Mouse (Mus musculus): ENCODE results near the gene Vmn1r219. TPM values are rescaled to one million over a fixed set of nuclear protein-coding genes. Genes with fewer than 3 reads are reported as not detected.

Gene Vmn1r219
- not detected in 4 replicates for total RNA-seq (2023; ENCODE audit: inconsistent age)

DNA sequence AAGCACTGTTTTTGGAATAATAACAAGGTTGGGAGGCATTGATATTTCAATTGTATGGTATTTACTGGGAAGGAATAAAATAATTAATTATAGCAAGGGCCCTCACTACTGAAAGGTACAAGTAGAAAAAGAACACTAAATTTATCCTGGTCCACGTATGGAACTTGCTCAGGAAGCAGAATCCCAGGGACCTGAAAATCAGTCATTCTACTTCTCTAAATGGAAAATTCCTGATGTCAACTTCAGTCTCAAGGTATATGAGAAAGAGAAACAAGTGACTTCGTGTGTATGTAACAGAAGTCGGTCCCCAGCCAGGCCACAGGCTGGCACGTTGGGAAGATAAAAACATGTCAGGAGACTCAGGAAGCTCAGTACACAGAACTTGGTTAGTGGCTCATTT lies at the start of gene Vmn1r219:
Gene Vmn1r219, plus strand, starts transcription at position 301 of the 400 bp plus-strand sequence.

DNA sequence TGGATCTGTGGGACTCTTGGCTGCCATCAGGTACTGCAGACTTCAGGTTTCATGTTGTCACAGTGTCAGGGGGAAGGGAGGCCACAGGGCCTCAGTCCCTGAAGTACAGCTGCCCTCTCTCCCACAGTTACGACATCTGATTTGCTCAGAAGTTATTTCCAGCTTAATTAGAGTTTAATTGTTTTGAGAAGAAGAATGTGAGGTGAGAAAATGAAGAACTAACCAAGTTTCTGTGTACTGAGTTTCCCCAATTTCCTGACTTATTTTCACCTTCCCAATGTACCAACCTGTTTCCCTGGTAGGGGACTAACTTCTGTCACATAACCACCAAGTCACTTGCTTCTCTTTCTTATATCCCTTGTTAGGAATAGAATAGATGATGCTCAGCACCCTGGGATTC lies 41.0 kb upstream of the Vmn1r219 start, which contains the start of gene Vmn1r217:
Gene Vmn1r217, minus strand, starts transcription at position 101 of the 400 bp plus-strand sequence.

DNA sequence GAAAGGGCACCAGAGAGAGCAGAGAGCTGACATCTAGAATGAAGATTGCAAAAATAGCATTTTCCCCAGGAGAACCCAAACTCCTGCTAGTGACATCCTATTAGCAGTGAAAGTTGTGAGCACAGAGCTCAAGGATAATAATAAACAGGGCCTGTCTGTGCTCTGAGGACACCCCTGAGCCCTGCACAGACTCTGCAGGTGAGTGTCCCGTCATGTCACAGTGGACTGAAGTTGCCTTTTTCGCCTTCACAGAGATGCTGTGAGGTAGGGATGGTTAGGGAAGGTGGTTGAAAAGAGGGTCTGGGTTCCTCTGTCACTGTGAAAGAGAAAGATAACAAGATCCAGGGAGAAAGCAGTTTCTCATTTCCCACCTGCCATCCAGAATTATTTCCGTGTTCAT lies 26.0 kb upstream of the Vmn1r219 start, which contains the start of gene Vmn1r218:
Gene Vmn1r218, plus strand, starts transcription at position 57 of the 400 bp plus-strand sequence.

DNA sequence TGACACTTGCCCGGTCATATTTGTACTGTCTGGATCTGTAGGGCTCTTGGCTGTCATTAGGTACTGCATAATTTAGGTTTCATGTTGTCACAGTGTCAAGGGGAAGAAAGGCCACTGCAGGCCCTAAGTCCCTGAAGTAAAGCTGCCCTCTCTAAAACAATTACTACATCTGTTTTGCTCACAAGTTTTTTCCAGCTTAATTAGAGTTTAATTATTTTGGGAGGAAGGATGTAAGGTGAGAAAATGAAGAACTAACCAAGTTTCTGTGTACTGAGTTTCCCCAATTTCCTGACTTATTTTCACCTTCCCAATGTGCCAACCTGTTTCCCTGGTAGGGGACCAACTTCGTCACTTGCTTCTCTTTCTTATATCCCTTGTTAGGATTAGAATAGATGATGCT lies 28.8 kb downstream of the Vmn1r219 start, which contains the start of gene Vmn1r220:
Gene Vmn1r220, minus strand, starts transcription at position 101 of the 400 bp plus-strand sequence.

DNA sequence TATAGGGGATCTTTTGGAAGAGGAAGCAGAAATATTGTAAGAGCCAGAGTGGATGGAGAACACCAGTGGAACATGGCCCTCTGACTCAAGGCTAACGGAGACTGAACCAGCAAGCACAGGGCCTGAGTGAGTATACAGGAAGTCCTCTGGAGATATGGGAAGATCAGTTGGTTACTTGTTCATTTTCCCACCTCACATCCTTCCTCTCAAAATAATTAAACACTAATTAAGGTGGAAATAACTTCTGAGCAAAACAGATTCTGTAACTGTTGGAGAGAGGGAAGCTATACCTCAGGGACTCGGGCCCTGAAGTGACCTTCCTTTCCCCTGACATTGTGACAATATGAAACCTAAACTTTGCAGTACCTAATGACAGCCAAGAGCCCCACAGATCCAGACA lies 54.7 kb downstream of the Vmn1r219 start, which contains the start of gene Vmn1r221:
Gene Vmn1r221, plus strand, starts transcription at position 301 of the 400 bp plus-strand sequence.

Other genes starting within 250 kb of the Vmn1r219 start
- gene Vmn1r213, start 151.7 kb upstream of the Vmn1r219 start, total RNA-seq (2023; ENCODE audit: inconsistent age), result not detected in 4 replicates
- gene Vmn1r214, start 128.9 kb upstream of the Vmn1r219 start, total RNA-seq (2023; ENCODE audit: inconsistent age), result not detected in 4 replicates
- not detected in 4 replicates for gene Vmn1r215, start 91.3 kb upstream of the Vmn1r219 start, total RNA-seq (2023; ENCODE audit: inconsistent age)
- gene Vmn1r217, start 41.1 kb upstream of the Vmn1r219 start, total RNA-seq (2023; ENCODE audit: inconsistent age), result not detected in 4 replicates
- gene Vmn1r218, start 26.2 kb upstream of the Vmn1r219 start, total RNA-seq (2023; ENCODE audit: inconsistent age), result not detected in 4 replicates
- not detected in 4 replicates for gene Vmn1r220, start 28.7 kb downstream of the Vmn1r219 start, total RNA-seq (2023; ENCODE audit: inconsistent age)
- gene Vmn1r221, start 54.8 kb downstream of the Vmn1r219 start, total RNA-seq (2023; ENCODE audit: inconsistent age), result not detected in 4 replicates
- not detected in 4 replicates for gene Vmn1r222, start 76.6 kb downstream of the Vmn1r219 start, total RNA-seq (2023; ENCODE audit: inconsistent age)
- not detected in 4 replicates for gene Vmn1r223, start 87.8 kb downstream of the Vmn1r219 start, total RNA-seq (2023; ENCODE audit: inconsistent age)
- gene Zfp322a, start 209.9 kb downstream of the Vmn1r219 start, total RNA-seq (2023; ENCODE audit: inconsistent age), result 16.9 to 17.9 TPM (median 17.5 TPM) in 4 replicates

All from B cell, adult (primary cell).